Mouse (Mus musculus): ENCODE data around the gene Lmbr1l.

DNA sequence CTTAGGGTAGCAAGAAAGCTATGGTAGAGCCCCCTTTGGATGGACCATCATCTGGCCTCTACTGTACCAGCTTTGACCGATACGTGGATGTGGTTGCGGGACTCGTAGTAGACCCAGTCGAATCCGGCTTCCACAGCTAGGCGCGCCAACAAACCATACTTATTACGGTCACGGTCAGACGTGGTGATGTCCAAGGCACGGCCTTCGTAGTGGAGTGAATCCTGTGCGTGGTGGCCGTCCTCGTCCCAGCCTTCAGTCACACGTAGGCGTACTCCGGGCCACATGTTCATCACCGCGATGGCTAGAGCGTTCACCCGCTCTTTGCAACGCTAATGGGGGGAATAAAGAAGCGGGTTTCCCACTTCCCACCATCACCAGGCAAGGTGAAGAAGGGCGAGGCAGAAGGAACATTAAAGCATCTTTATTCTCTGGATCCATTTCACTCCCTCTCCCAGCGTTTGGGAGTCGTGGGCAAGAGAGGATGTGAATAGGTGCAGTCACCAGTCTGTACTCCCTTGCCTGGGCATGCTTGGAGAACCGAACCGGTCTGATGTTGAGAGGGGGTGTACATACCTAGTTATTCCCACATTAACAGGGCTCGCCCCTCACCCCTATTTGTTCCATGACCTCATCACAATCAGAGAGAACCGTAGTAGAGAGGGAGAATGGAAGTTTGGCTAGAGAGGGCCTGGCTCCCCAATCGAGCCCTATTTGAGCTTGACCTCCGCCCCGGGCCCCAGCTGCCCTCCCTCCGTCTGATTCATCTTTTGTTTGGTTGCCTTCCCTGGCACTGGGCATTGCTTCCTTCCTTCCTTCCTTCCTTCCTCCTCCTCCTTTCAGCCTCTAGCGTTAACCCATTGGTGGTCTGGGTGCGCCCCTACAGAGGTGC is 23.0 kb downstream of the Lmbr1l start:
- TF ChIP-seq CTCF (IDR thresholded peaks at IDR 0.05; ENCODE audit: low read depth, low read length) (no peak), POLR2A (IDR thresholded peaks at IDR 0.05; ENCODE audit: borderline replicate concordance, low read depth, low read length) (no peak)
